Mouse (Mus musculus): ENCODE results near the gene Rnf41.

Rnf41 gene

DNA sequence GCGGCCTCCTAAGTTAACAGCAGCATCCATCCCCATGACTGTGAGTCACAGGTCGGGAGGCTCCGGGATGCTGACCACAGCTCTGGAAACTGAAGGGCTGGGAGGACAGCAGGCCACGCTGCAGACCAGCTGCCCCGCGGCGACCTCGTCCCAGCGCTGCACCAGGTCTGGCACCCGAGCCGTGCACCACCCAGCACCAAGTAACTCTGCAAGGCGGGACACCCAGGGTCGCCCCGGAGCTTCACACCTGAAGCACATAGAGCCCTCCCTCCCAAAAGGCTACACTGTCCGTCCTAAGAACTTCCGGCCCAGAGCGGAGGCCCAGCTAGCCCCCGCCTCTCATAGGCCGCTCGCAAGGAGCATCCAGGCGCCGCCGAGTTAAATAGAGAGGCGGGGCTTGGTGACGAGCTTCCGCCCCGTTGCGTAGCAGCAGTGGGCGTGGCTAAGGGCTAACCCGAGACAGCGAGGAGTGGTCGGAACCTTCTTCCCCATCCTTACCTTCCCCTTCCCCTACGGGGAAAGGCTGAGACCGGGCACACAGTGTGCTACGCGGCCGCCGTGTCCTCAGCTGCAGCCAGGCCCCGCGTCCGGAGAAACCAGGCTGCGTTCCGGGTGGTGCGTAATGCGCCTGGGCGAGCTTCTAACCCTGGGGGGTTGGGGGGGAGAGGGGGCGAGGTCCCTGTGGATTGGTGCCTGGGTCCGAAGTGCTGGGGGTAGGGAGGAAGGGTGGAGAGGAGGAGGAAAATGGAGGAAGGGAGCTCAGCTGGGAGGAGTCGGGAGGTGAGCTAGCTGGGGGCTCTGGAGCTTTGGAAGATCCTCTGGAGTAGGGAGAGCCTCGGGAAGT, at the start of gene Rnf41, which contains the start of gene Nabp2:
Rnf41 (plus strand) TSS at position 447 of the 844 bp plus-strand sequence.
Nabp2 (minus strand) TSS at position 282 of the 844 bp plus-strand sequence.
- DNase-seq (ENCODE audit: low spot score) = peak; percentile 97

DNA sequence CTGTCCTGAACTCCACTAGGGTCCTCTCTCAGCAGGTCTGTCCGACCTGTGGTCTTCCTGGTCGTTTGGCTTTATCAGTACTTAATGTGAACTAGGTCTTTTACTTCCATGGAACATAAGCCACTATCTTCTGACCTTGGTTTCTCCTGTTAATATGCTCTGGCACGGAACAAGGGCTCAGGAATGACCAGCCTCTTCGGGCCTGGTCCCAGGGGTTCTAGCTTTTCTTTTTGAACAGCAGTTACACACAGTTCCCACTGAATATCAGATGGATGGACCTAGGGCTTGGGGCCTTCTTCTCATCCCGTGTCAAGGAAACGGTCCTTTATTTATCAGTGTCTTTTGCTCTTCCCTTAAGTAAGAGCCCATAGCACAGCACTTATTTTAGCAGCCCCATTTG, 49.6 kb upstream of the Rnf41 start:
- no peak for DNase-seq (ENCODE audit: low spot score)

DNA sequence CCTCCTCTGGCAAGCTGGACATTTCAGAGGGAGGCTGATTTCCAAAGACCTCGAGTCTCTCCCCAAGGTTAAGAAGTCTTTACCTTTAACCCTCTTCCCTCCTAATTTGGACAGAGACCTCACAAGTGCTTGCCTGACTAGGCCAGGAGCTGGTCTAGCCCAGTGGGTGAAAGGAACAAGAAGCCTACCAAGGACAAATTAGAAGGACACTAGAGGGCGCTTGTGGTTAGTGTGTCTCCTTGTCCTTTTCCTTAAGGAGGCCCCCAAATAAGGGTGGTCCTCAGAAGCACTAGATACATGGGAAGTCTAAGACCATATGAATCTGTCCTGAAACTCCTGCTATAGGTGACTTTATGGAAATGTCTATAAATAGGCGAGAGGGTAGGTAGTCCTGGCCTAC, 48.9 kb upstream of the Rnf41 start:
- no peak for DNase-seq (ENCODE audit: low spot score)

DNA sequence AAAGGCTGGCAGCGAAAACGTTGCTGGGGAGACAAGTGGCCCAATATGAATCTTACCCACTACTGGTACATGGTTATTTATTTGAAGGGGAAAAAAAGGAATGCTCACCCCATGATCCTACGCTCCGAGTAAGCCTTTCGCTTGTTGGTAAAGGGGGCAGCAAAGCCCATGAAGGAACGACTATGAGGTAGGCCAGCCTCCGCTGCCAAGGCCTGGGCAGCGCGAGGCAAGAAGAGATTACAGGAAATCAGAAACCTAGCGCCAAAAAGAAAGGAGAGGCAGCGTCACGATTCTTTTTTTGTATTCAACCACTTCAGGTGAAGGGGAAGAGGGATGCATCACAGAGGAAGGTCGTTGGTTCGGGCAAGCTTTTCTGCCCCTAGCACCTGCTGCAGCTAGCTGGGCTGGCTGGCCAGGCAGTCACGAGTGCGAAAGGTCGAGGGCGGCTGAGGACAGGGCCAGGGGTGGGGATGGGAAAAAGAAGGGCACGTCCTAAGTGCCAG, 43.5 kb upstream of the Rnf41 start:
- no peak for DNase-seq (ENCODE audit: low spot score)

DNA sequence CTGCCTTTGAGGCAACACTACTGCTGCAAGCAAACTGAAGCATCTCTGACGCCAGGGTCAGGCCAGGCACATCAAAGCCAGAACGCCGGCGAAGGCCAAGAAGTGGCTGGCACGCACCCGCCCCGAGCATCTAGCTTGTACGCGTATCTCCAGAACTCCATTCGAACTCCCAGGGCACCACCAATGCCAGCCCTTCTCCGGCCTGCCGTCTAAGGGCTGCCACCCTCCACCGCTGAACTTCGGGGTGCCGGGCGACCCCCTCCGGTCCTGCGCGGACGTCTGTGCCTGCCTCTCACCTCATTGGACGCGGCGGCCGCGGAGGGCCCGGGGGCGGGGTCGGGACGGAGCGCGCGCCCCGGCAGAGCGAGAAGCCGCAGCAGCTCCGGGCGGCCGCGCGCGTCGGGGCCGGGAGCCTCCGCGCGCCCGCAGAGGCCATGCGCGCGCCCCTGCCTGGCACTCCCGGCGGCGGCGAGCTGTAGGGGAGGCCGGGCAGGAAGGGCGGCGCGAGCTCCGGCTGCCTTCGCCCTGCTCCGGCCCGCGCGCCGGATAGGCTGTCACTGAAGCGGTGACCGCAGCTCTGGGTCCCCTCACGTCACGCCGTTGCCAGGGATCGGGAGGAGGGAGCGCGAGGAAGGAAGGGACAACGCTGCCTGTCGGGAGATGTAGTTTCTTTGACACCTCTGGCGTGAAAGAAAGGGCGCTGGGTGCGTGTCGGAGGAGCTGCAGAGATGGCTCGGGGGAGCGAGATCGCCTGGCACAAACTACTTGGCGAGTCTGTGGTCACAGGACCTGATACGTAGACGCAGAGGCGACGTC, 42.8 kb upstream of the Rnf41 start, which contains the start of gene Coq10a:
Coq10a (minus strand) TSS at position 596 of the 816 bp plus-strand sequence.
- peak; percentile 93 for DNase-seq (ENCODE audit: low spot score)

DNA sequence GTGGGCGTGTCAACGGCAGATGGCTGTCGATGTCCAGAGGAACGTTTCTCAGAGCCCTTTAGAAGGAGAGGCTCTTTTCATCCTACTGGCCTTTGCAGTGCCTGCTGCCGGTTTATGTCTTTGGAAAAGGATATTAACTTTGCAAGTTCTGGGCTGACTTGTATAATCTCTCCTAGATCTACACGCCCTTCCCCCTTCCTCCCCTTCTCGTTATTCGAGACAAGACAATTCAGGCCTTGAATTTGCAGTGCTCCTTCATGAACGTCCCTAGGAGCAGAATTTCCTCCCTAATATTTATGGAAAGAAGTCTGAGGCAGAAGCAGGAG, 42.3 kb upstream of the Rnf41 start:
- no peak for DNase-seq (ENCODE audit: low spot score)

DNA sequence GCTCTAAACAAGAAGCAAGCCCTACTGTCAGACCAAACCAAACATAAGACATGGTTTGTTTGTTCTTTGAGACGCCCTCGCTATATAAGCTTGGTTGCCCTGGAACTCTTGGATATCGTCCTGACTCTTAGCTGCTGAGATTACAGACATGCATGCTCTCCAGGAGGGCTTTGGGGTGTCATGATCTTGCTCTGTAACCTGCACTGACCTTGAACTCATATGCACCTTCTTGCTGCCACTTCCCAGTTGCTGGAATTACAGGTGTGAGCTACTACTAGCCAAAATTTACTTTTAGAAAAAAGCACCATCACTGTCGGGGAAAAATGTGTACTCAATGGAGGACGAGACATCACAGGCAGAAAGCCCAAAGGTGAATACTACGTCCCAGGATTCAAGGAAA, 41.9 kb upstream of the Rnf41 start:
- no peak for DNase-seq (ENCODE audit: low spot score)

DNA sequence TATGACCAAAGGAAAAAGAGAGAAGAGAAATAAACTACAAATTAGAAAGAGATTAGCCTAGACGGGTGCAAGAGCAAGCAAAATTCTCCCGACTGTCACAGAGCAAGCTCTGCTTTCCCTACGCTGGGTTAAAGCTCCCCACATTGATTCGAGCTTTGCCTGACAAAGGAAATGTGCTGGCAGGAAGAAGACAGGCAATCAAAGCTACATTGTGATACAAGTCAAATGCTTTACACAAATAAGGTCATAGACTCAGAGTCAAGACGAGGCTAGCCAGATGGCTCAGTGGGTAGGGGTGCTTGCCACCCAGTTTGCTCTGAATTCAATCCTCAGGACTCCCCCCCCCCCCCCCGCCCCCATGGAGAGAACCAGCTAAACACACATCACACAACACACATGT, 41.4 kb upstream of the Rnf41 start:
- DNase-seq (ENCODE audit: low spot score) = no peak

DNA sequence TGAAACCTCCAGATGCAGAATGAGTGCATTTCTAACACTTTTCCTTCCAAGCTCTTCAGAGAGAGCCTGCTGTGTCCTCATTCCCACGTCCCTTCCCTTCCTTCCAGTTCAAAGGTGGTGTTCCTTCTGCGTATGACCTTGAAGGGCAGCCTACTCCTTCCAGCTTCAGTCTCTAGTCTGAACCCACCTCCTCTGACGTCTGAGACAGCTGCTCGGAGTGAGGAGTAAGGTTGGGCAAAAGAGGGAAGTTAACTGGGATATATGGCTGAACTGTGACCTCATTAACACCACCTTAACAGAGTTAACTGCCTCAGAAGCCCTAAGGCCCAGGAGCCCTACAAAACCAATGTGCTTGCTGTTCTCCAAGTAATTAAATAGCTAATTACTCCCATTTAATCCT, 40.9 kb upstream of the Rnf41 start:
- DNase-seq (ENCODE audit: low spot score) = no peak

DNA sequence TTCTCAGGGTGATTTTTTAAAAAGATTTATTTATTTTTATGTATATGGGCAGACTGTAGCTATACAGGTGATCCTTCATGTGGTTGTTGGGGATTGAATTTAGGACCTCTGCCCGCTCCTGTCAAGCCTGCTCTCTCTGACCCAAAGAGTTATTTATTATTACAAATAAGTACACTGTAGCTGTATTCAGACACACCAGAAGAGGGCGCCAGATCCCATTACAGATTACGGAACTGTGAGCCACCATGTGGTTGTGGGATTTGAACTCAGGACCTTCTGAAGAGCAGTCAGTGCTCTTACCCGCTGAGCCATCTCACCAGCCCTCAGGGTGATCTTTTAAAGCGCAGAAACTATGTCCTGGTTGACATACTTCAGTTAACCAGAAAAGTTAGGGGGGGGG, 39.3 kb upstream of the Rnf41 start:
- DNase-seq (ENCODE audit: low spot score) = no peak

DNA sequence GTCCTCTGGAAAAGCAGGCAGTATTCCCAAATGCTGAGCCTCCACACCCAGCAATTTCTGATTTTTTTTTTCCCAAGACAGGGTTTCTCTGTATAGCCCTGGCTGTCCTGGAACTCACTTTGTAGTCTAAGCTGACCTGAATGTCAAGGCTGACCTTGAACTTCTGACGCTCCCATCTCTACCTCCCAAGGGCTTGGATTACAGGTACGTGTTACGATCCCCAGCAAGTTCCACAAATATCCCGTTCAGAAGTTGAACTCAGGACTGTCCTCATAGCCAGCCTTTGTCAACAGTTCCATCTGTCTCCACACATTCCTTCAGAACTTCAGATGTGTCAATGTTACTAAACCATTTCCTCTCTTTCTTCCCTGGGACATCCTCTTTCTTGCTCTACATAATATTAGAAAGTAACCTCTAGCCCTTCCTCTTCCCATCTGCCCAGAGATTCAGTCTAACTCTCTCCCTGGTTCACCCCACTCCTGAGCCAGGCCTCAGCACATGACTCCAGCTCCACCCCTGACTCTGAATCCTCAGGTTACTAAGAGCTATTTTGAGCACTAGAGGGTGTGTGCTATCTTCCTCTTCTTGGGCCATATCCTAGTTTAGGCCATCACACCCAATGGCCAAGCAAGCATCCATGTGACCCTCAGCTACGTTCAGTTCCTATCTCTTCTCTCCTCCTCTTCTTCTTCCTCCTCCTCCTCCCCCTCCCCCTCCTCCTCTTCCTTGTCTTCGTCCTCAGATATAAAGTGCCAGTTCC, 38.3 kb upstream of the Rnf41 start:
- DNase-seq (ENCODE audit: low spot score) = no peak

DNA sequence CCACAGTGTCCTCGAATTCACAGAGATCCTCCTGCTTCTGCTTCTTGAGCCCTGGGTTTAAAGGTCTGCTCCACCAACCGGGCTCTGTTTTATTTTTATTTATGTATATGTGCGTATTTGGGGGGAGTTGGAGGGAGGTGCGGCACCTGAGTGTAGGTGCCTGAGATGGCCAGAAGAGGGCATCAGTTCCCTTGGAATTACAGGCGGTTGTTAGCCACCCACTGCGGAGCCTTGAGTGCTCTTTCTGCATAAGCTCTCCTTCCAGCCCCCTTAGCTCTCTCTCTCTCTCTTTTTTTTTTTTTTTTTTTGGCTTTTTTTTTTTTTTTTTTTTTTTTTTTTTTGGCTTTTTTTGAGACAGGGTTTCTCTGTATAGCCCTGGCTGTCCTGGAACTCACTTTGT, 37.1 kb upstream of the Rnf41 start:
- DNase-seq (ENCODE audit: low spot score) = no peak

DNA sequence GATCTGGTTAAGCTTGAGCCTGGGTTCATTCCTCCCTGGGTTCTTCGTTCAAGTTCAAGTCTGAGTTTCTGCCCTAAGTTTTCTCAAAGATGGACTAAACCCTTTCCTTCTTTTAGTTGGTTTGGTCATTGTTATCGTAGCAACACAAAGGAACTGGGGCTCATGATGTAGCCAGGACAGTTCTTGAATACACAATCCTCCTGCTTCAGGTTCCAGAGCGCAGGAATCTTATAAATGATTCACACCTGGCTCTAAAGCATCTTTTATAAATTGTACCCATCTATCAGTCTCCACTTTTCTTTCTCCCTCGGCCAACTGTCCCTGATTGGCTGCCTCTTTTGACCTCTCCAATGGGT, 35.4 kb upstream of the Rnf41 start:
- DNase-seq (ENCODE audit: low spot score) = no peak

DNA sequence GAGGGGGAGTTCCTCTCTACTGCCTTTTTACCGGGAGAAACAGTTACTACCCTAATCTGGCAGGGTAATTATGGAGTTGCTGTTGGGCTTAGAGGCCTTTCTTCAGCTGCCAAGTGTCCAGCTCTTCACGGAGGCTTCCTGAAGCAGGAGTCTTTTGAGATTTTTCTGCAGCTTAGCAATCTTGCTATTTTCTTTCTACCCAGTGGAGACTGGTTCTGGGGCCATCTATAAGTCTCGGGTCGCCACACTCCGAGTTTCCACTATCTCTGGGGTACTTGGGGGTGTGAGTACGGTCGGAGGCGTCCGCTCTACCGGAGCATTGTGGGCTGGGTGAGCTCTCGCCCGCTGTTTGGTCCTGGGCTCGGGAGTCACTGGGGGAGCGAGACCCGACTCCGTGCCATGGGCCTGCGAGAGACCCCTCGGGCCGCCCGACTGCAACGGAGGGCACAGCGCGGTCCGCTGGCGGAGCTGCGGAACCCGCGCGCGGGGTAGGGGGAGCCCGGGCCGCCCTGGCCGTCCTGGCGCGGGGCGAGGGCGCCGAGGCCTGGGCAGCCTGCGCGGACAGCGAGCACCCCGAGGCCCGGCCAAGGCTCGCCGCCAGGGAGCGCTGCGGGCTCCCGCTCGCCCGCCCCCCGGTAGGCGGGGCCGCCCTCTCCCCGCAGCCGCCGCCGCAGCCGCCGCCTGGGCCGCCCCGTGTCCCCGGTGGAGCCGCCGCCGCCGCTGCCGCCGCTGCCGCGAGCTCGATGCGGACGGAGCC, 34.8 kb upstream of the Rnf41 start, which contains the start of gene Ankrd52:
Ankrd52 (plus strand) TSS at position 661 of the 757 bp plus-strand sequence.
- DNase-seq (ENCODE audit: low spot score) = peak; percentile 78

DNA sequence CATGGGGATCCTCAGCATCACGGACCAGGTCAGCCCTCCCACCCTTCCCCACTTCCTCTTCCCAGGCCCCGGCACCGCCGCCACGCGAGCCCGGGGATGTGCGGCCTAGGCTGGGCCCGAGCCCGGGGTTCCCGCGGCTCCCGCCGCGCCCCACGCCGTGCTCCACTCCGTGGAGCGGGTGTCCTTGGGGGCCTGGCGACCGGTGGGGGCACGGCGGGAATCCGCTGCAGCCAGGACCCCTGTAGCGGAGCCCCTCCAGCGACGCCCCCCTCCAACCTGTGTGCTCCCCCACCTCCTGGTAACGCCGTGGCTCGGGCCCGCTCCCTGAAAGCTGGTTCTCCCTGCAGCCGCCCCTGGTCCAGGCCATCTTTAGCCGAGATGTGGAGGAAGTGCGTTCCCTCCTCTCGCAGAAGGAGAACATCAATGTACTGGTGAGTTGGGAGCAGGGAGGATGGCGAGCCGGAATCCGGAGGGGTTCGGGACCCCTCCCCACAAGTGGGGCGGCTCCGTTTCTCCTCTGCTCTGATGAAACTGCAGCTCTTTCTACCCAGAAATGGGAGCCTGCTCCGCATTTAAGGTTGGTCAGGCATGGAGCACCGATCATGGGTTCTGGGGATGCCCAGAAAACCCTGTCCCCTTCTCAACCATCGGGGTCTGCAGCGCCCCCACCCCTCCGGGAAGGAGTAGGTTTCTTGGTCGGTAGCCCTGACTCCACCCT, 34.1 kb upstream of the Rnf41 start:
- no peak for DNase-seq (ENCODE audit: low spot score)

DNA sequence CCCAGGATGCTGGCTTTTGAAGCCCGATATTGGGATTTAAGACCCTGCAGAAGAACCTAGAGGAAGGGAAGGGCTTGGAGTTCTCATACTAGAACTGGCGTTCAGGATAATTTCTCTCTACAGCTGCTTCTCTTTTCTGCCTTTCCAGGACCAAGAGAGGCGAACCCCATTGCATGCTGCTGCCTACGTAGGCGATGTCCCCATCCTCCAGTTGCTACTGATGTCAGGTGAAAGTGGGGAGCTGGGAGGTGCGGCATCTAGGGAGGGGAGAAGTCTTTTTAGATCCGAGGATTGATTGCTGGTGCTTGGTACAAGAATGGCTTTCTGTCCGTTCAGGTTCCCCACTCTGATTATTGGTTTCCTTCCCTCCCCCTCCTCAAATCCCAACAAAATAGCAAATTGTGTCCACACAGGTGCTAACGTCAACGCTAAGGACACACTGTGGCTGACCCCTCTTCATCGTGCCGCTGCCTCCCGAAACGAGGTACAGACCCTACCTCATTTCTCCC, 33.5 kb upstream of the Rnf41 start:
- no peak for DNase-seq (ENCODE audit: low spot score)

DNA sequence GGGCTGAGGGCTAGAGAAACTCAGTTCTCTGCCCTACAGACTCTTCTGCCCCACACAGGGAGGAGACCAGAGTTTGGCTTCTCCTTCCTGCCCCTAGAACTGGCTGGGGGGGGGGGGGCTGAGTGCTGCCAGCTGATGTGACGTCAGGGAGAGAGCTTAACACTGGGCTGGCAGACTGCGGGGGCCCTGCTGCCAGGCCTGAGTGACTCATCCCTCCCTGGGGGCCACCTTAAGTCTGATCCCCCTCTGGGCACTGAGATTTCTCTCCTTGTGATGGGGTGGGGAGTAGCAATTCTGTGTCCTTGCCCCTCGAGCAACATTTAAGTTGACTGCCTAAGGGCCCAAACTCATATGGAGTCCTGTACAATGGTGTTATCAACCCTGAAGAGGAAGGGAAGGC, 33.0 kb upstream of the Rnf41 start:
- no peak for DNase-seq (ENCODE audit: low spot score)

DNA sequence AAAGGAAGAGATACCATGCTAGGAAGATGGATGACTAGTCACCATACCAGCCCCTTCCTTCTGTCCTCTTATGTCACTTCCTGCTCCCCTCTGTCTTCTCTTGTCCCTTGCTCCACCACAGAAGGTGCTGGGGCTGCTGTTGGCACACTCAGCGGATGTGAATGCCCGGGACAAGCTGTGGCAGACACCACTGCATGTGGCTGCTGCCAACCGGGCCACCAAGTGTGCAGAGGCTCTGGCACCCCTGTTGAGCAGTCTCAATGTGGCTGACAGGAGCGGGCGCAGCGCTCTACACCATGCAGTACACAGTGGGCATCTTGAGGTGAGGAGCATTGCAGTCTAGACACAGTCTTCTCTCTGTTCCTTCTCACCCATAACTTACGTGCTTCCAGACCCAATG, 32.2 kb upstream of the Rnf41 start:
- DNase-seq (ENCODE audit: low spot score) = no peak

DNA sequence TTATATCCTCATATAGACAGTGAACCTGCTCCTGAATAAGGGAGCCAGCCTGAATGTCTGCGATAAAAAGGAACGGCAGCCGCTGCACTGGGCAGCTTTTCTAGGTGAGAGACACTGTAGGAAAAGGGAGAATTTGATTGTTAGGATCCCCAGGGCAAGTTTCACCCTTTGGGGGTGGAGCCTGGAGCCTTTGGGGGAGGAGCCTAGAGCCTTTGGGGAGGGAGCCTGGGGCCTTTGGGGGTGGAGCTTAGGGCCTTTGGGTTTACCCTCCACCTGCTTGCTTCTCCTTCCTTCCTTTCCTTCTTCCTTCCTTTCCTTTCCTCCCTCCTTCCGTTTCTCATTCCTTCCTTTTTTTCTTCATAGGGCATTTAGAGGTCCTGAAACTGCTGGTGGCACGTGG, 30.9 kb upstream of the Rnf41 start:
- no peak for DNase-seq (ENCODE audit: low spot score)

DNA sequence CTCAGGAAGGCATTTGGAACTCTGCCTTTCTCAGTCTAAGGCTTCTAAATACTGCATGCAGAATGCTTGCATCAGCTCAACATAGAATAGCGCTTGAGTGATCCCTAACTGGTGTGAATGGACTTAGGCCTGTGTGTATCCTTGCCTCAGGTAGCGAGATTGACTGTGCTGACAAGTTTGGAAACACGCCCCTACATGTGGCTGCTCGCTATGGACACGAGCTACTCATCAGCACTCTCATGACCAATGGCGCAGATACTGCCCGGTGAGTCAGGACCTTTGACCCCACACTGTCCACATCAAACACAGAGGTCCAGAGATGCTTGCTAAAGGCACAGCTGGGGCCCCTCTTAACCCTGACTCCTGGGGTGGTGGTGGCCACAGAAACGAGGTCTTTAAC, 29.0 kb upstream of the Rnf41 start:
- DNase-seq (ENCODE audit: low spot score) = no peak

DNA sequence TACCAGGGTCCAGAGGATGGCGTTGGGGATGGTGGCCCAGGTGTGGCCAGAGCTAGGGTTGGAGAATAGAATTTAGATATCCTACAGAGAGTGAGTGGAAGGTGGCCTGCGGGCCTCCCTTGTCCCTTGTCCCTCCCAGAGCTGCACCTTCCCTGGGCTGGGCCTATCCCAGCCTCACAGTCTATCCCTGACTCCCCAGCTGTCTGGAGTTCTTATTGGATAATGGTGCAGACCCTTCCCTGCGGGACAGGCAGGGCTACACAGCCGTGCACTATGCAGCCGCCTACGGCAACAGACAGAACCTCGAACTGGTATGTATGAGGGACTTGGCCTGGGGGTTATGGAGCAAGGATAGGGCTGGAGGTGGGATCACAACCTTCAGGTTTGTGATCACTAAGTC, 25.6 kb upstream of the Rnf41 start:
- DNase-seq (ENCODE audit: low spot score) = no peak
